Mouse (Mus musculus) B cell, adult 2 months (primary cell): ENCODE measurements around the gene BC107364.
A peak's percentile ranks its signal among the peaks of the same experiment; 100 is the strongest.
"Not testable (repeated sequence)": the region's sequence is repeated elsewhere in the genome, so short reads cannot be mapped to it uniquely, and the experiment has no call there.

Experiments
- DNase-seq, 2 experiments: peaks; one replicate each; pipeline ENCODE4 v3.0.0; 2022

Gene BC107364

DNA sequence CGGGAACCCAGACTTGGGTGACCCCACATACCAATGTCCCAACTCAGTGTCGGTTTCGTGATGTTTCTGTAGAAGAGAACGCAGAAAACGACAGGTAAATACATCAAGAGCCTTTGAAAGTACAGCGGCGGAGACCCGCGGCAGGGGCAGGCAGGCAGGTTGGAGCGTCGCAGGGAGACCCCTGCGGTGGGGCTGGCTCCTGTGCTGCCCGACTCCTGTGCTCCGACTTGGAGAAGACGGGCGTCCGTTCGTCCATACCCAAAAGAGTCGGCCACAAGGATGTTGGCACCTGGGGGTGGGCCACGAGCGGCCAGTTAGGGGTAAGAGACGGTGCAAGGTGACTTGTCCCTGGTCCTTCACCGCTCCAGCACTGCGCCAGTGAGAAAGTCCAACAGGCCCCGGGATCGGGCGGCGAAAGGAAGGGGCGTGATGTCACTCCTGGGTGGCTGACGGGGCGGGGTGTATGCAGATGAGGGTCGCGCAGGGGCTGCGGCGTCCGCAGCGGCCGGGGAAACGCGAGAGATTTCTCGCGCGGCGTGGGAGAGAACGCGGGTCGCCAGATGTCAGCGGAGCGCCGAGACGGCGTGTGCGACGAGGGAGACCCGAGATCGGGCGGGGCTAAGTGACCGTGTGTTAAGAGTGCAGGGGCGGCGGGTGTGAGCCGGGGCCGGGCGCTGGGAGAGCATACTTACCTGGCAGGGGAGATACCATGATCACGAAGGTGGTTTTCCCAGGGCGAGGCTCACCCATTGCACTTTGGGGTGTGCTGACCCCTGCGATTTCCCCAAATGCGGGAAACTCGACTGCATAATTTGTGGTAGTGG lies 2.1 kb downstream of the BC107364 start:
- not testable (repeated sequence) for DNase-seq

DNA sequence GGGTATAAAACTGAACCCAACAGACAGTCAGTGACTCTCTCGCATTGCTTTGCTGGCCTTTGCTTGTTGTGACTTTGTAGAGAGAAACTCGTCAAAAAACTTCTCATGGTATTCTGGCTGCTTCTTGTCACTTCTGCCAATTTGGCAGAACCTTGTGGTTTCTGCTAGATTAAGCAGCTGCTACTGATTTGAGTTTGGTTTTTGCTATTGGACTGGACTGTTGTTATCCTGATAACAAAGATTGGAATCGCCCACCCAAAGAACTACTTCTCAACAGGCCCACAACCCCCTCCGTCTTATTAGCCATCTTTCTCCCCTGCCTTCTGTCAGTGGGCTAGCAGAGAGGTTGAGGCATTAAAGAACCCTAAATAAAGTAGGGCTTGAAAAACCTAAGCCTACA lies 6.7 kb downstream of the BC107364 start:
- no peak for DNase-seq

DNA sequence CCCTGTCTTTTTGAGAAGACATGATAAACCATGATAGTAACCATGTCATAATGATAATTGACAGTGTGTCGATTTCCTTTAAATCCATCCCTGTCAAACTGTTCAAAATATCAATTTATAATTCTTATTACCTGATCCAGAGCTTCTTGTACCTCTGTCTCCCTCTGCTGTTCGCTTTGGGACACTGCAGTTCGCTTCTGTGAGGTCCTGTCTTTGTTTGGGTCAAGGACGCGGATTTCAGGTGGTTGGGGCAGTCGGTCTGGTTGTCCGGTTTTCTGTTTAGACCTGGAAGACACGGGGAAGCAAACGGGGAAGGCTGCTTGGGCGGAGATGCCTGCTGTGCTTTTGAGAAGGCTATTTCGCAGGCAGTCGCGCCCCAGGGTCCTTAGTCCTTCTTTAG lies 11.5 kb downstream of the BC107364 start:
- peak; percentile 77 to 78 for DNase-seq

DNA sequence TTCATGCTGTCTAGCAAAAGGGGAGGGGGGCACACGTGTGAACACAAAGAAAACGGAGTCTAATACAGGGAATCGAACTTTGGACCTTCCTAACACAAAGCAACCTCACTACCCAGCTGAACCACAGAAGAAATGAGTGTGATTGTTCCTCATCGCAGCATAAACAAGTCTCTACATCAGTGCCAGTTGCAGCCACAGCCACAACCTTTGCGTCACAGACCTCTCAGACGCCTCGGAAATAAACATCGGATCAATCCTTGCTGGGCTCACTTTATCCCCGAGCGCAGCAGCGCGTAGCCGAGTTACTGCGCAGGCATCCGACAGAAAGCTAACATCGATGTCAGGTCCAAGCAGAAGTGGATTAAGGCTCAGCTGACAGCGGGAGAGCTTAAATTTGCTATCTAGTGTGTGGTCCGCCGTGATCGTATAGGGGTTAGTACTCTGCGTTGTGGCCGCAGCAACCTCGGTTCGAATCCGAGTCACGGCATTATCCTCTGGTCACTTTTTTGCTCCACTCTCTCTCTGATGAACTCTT lies 16.5 kb downstream of the BC107364 start:
- DNase-seq = peak; percentile 30 to 43

DNA sequence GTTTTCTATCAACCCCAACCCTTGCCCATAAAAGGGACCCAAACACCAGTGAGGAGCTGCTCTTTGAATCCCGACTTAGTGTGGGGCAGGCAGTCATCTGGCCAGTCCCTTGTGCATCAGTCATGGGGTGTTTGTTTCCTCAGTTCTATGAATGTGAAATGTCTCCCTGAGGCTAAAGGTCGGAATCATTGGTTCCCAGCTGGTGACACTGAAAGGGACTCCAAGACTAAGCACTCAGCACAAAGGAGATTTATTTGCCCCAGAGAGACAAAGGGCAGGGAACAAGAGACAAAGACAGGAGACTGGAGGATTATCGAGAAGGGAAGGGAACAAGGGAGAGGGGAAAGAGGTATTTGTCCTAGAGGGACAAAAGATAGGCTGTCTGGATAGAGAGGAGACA lies 19.9 kb downstream of the BC107364 start:
- no peak for DNase-seq

DNA sequence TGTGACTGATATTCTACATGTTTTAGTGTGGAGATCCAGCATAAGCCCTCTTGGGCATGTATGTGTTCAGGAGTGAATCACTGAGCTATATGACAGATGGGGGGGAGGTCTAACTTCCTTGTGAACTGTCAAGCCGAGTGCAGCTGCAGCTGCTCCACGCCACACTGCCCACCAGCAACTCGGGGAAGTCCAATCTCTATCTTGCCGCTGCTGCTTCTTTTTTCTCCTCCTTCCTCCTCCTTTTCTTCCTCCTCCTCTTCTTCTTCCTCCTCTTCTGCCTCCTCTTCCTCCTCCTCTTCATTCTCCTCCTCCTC lies 22.3 kb downstream of the BC107364 start:
- peak; percentile 54 to 60 for DNase-seq

DNA sequence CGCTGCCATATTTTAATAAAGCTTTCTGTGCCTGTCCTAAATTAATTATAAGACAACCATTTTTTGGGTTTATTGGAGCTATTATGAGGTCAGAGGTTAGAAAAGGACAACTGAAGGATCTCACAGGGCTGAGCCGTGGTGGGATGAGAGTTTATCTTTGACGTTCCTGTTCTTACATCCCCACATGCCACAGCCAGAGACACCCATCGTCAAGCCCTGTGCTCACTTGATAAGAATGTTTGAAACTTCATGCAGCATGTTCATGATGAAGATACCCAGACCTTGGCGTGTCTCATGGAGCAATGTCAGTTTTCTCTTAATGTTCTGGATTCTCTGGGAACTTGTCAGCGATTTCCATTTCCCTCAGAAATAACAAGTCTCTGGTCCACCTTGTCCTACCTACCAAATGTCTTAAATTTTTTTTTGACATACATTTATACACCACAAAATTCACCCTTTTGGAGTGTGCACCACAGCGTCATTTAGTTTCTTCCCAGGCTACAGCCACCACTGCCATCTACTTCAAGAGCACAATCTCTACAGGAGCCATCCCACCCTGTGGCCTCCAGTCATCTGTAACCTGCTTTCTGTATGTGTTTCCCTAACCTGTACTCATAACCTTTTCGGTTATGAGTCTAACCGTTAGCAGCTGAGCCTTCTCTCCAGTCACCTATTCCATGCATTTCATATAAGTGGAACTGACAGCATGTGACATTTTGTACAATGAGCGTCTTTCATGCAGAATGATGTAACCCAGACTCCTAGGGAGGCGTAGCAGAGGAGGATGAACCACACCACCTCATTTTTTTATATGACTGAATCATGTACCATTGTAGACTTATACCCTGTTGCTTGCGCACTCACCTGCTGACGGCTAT lies 22.9 kb downstream of the BC107364 start:
- DNase-seq = peak in 1 of 2 experiments; percentile 28

DNA sequence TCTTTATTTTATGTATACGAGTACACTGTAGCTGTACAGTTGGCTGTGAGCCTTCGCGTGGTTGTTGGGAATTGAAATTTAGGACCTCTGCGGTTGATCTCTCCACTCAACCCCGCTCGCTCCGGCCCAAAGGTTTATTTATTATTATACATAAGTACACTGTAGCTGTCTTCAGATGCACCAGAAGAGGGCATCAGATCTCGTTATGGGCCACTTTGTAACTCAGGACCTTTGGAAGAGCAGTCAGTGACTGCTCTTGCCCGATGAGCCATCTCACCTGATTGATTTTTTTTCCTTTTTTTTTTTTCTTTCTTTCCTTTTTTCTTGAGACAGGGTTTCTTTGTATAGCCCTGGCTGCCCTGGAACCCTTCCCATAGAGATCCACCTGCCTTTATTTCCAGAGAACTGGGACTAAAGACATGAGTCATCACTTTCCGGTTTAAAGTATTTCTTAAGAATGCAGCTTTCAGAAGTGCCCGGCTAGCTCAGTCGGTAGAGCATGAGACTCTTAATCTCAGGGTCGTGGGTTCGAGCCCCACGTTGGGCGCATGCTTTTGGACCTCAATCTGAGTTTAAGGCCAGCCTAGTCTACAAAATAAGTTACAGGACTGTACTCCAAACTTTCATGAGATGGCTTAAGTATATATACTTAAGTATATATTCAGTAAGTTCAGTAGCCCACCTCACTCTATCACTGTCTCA lies 24.2 kb downstream of the BC107364 start:
- peak; percentile 42 to 55 for DNase-seq

DNA sequence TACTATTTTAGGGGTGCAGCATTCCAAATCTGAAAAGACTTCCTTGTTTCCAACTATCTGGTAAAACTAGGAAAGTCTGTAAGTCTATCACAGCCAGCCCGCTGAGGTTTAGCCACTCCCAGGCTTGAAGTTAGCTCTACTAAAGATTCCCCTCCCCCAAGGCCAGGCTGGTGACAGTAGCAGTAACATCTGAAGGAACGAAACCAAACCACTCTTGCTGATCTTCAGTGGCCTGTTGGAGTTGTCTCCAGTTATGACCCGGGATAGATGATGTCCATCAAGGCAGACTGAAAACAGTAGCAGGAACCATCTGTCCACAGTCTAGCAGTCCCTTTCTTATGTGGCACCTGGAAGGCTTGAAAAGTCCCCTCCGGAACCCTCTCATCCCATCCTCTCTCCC lies 24.8 kb downstream of the BC107364 start:
- DNase-seq = no peak

DNA sequence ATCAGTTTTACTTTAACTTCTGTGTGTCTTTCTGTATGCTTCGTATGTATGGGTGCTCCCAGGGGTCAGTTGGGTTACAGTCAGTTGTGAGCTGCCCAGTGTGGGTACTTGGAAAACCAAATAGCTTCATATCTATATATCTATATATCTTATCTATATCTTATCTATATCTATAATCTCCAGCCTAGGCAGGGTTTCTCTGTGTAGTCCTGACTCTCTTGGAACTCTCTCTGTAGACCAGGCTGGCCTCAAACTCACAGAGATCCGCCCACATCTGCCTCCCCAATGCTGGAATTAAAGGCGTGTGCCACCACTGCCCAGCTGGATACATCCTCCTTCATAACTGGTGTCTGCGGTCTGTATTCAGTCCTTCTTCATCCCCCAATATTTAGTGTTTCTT lies 25.8 kb downstream of the BC107364 start:
- no peak for DNase-seq

DNA sequence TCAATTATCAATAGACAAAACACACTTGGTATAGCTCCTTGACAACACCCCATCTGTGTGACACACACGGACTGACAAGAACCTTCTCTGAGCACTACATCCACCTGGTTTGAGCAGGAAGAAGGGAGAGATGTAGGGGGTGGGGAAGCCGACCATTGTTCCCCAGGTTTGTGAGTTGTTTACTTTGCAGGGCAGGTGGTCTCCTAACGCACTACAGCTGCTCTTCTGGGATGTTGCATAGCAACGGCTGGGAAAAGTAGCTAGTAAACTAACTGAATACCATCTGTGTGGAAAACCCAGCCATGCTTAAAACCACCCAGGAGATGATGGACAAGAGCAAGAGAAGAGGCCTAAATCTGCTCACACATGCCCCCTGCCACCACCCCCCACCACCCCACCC lies 27.7 kb downstream of the BC107364 start:
- DNase-seq = not testable (repeated sequence)

DNA sequence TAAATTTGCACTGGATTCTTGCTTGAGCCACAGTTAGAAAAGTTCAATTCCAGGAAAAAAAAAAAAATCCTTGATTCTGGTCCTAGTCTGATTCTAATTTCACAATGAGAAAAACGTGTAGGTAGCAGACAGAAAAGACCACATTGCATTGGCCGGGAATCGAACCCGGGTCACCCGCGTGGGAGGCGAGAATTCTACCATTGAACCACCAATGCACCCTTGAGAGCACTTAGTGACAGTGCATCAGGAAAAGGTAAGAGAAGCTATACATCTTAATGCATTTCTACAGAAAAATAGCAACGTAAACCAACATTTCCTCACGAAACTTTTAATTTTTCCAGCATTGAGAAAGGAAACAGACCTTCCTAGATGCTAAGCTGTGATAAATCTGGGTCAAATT lies 28.2 kb downstream of the BC107364 start:
- no peak for DNase-seq

DNA sequence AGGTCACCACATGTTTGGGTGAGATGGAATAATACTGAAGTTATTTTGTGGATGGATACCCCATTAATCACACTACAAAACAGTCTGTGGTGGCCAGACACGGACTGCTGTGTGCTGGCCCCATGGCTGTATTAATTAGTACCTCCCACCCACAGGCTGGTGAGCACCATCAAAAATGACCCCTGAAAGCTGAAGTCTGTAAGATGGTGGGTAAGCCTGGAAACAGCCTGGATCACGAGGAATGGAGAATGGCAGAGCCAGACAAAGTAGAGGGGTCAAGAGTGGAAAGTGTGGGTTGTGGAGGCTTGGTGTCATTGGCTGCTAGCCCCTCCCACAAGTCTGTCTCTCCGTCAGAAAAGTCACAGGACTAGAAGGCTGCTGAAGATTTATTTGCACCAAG lies 31.3 kb downstream of the BC107364 start:
- DNase-seq = no peak

DNA sequence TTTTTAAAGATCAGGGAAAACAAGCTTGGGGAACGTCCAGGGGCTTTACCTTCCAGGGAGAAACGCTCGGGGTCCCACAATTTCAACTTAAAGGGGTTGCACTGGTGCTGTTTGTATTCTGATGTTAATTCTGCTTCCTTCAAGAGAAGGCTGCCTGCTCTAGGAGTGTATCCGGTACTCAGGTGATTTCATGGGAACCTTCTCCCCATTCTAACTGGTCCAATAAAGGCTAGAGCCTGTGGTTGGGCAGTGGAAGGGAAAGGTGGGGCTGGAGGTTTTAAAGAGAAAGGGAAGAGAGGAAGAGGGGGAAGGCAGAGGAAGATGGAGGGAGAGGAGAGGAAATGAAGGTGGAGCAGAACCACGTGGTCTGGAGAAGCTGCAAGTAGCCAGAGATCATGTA lies 33.2 kb downstream of the BC107364 start:
- DNase-seq = not testable (repeated sequence)

DNA sequence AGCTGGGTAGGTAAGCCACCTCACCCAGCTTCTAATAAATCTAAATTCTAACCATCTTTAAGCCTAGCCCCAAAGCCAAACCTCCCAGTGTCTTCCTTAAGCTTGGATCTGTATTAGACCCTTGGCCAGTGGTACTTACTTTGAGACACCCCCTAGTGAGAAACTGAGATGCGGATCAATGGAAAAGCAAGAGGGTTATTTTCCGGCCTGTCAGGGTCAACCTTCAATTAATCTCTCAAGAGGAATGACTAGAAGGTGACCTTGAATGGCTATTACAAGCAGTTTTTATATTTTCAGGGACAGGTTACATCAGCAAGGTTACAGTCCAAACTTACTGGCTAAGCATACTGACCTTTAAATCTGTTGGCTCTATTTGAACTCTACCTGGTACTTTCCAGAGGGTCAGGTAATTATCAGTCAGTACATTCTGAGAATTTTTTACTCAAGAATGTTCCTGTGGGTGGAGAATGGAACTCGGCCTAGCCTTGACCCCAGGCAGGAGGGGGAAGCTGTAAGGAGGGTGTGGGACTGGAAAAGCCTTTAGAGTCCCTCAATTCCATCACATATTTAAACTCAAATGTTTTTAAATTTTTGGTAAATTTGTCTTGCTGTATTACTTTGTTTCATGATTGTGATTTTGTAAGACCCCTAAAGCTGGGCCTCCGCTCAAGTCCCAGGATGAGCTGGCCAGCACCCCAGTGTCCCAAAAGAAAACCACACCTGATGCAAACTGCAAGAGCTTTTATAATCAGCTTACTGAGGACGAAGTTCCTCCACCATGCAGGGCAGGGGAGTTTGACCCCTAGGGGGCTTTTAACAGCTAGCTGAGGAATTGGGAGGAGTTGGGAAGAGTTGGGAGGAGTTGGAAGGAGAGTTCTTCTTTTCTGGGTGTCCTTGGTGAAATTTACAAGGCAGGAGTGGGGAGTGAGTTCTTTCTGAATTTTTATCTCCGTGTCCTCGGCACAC lies 34.0 kb downstream of the BC107364 start:
- DNase-seq = no peak

DNA sequence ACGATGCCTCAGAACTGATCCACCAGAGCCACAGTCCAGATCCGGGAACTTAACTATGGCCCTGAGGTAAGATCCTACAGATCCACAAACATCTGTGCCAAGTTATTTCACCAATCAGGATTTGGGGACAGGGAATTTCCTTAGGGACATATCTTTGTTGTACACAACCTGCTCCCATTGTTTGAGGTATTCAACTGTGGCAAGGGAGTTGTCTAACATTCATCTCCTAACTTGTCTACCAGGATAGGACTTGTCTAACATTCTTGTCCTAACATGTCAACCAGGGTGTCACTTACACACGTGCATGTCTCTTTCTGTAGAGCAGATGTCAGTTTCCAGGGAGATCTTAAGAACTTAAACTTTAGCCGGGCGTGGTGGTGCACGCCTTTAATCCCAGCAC lies 35.5 kb downstream of the BC107364 start:
- DNase-seq = no peak

DNA sequence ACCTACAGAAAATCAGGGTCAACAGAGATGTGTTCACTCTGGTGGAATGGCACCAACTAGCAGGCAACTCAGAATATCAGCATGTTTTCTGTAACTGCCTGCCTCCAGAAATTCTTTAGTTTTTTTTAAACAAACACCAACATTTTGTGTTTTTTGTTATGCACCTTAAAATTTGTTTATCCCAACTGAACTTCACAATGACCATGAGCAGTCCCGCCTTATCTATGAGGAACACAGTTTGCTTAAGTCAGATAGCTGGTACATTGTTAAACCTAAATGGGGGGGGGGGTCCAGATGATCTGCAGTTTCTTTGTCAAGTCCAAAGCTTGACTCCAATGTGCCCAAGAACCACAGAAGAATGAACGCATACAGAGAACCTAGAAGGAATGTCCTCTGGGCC lies 36.0 kb downstream of the BC107364 start:
- no peak for DNase-seq

DNA sequence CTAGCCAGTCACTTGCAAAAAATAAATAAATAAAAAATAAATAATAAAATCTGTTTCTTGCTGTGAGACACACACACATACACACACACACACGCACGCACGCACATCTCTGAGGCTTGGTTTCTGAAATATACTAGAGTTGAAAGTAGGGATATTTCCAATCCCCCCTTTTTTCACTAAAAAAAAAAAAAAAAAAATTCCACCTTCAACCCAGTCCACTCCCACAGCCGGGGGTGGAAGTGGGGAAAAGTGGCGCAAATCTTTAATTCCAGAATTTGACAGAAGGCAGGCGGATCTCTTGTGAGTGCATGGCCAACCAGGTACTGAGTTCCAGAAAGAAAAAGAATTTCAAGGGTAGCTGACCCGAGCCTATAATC lies 37.2 kb downstream of the BC107364 start:
- DNase-seq = no peak

DNA sequence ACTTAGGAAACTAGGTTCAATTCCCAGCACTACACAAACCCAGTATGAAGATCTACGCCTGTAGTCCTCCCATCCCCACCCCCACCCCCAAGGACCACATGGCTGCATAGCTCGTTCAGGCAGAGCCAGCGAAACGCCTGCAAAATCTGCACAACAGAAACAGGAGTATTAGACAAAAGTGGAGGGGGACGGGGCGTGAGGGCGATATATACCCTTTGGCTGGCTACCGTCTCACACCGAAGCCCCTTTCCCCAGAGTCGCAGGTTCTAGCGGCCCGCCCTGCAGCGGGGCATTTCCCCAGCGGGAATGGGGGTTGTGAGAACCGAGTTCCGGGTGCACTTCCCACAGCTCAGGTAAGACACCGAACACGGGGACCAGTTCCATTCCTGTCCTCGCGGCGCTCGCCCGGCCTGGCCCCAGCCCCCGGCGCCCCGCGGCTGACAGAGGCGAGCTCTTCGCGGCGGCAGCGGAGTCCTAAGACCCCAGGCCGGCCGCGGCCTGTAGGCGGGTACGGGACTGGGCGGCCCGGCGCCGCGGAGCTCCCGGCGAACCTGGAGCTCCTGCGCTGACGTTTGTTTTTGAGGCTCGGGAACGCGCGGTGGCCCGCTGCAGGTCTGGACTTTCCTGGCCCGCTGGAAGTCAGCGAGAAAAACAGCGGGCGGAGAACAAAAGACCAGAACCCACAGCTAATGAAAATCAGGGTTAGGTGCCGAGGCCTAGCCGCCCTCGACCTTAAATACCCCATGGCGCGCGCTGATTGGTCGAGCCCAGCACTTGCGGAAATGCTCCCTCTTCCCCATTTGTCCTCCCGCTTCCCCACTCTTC lies 37.8 kb downstream of the BC107364 start:
- peak; percentile 80 to 83 for DNase-seq

DNA sequence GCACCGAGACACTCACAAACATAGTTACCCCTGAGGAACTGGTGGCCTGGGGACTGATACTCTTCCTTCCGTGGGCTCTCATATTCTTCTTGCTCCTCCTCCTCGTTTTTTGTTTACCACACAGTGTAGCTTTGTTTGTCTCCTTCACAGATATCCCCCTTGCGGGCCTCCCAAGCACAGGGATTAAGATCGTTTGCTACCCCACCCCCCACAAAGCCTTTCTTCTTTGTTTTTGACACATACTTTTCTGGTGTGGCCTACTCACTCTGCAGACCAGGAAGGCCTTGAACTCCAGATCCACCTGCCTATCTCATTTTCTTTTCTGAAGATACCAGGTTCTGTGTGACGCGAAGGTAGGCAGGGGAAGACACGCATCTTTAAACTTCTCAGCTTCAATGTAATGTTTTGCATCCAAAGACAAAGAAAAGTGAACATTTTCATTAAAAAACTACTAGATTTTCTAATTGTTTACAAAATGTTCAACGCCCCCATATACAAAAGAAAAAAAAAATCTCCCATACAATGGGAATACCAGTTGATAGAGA lies 38.5 kb downstream of the BC107364 start:
- no peak for DNase-seq

DNA sequence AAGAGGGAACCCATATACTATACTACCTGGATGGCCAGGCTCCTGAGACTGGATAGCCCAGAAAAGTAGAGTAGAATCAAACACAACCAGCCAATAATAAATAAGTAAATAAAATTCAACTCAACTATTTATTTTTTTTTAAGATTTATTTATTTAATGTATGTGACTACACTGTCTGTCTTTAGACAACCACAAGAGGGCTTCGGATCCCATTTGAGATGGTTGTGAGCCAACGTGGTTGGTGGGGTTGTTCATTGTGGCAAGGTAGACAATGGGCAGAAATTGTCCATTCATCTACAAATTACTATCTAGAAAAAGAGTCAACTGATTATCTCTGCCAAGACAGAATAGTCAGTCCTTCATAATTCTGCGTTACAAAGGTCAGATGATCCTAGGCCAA lies 40.3 kb downstream of the BC107364 start:
- DNase-seq = no peak
